Mouse (Mus musculus): Measurements from ENCODE around the gene Necap2. TPM values are rescaled to one million over a fixed set of nuclear protein-coding genes. Genes with fewer than 3 reads are reported as not detected.

The Necap2 gene
- total RNA-seq, 1 experiment from 2014 or later: 103 TPM

DNA sequence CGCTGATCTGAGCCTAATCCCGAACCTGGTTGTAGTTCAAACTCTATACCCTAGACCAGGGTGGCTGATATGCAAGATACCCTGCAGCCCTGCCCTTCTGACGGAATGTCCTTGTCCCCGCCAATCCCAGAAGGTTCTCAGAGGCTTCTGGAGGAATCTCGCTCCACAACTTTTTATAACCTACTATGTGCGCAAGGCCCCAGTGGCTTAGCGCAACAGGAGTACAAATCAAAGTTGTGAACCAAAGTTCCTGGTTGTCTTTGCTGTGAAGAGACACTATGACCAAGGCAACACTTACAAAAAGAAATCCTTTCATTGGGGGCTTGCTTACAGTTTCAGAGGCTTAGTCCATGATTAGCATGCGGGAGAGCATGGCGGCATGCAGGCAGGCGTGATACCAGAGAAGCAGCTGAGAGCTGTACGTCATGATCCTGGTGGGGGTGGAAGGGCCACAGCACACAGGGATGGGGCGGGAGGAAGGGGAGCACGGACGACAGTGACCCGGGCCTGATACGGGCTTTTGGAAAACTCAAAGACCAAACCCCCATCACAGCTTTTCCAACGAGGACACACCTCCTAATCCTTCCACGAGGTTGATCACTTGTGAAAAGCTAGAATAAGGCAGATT is 467 bp upstream of the Necap2 start:
- ATAC-seq (replicated peaks; ENCODE audit: insufficient number of reproducible peaks, low FRiP score, low TSS enrichment, poor library complexity, severe bottlenecking): no peak

DNA sequence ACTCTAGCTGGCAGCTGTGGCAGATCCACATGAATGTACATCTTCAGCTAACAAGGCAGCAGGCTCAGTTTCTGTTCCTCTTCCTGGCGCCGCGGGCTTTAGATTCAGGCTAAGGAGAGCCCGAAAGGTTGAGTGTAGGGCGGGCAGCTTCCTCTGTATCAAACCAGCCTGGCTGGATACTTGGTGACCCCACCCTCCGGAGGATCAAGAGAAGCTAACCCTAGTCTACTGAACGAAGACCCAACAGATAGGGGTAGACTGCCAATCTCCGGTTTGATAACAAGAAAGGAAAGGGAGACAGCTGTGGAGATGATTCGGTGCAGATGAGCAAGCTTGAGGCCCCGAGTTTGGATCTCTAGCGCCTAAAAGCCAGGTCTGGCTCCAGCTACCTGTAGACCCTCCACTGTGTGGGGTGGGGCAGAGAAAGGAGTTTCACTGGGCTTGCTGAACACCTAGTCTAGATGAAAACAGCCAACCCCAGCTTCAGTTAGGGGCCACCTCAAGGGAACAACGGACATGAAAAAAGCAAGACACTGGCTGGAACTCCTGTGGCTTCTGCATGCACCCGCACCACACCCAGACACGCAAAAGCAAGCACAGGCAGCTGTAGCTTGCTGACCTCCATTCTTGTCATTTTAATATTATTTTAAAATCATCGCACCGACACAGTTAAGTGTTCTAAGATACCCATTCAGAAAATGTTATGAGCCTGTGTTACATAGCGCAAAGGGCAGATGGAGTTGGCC is 1.2 kb downstream of the Necap2 start:
- peak; percentile 74 for ATAC-seq (replicated peaks; ENCODE audit: insufficient number of reproducible peaks, low FRiP score, low TSS enrichment, poor library complexity, severe bottlenecking)

- no peak for ATAC-seq (replicated peaks; ENCODE audit: insufficient number of reproducible peaks, low FRiP score, low TSS enrichment, poor library complexity, severe bottlenecking)
These were observed 4.0 kb downstream of the Necap2 start for GRCm38 (mm10) chr4:141074109-141074508.

GRCm38 (mm10) chr4:141073661-141074060 is 4.5 kb downstream of the Necap2 start:
- ATAC-seq (replicated peaks; ENCODE audit: insufficient number of reproducible peaks, low FRiP score, low TSS enrichment, poor library complexity, severe bottlenecking): no peak

DNA sequence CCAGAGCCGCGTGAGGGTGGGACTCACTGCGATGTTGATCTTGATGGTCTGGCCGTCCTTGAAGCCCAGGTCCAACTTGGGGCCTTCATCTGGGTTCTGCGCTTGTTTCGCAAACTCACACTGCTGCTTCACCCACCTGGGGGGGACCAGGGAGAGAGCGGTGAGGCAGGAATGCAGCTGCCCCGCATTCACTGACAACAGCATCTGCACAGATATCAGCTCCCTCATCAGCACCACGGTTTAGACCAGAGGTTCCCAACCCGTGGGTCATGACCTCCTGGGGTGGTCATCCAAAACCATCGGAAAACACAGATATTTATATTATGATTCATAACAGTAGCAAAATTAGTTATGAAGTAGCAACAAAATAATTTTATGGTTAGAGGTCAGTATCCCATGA is 5.7 kb downstream of the Necap2 start:
- no peak for ATAC-seq (replicated peaks; ENCODE audit: insufficient number of reproducible peaks, low FRiP score, low TSS enrichment, poor library complexity, severe bottlenecking)

DNA sequence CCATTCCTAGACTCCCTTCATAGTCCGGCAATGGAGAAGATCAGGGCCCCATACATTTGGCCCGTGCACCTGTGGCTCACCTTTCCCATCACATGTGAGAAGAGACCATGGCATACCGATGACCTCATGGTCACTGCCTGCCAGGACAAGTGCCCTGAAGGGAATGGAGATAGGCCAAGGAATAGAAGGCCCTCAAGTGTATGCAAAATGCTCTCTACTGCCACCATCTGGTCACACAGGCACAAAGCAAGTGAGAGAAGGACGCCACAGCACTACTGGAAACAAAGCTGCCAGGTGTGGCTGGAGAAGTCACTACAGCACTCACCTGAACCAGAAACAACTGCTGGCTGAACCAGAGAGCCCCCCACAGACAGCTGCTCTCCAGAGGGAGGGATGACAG is 8.4 kb downstream of the Necap2 start:
- peak; percentile 55 for ATAC-seq (replicated peaks; ENCODE audit: insufficient number of reproducible peaks, low FRiP score, low TSS enrichment, poor library complexity, severe bottlenecking)

- ATAC-seq (replicated peaks; ENCODE audit: insufficient number of reproducible peaks, low FRiP score, low TSS enrichment, poor library complexity, severe bottlenecking): no peak
These were observed 9.5 kb downstream of the Necap2 start for GRCm38 (mm10) chr4:141068655-141069054.

- no peak for ATAC-seq (replicated peaks; ENCODE audit: insufficient number of reproducible peaks, low FRiP score, low TSS enrichment, poor library complexity, severe bottlenecking)
These were observed 10.6 kb downstream of the Necap2 start for GRCm38 (mm10) chr4:141067516-141068046.

- no peak for ATAC-seq (replicated peaks; ENCODE audit: insufficient number of reproducible peaks, low FRiP score, low TSS enrichment, poor library complexity, severe bottlenecking)
These were observed 11.2 kb downstream of the Necap2 start for GRCm38 (mm10) chr4:141066709-141067515.

DNA sequence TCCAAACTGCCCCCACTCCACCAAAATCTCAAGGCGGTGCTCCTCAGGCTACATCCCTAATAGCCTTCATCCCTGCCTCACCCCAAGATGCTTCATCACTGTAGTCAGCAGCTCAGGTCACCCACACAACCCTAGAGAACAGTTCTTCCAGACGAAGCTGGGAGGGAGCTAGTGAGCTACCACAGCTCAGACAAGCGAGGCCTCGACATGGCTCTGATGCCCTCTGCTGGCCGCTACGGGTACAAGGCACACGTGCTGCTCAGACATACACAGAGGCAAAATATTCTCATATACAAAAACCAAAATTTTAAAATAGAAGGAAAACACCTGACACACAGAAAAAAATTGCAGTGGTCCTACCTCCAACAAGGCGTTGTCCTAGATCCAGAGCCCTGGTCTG is 13.0 kb downstream of the Necap2 start:
- ATAC-seq (replicated peaks; ENCODE audit: insufficient number of reproducible peaks, low FRiP score, low TSS enrichment, poor library complexity, severe bottlenecking): peak; percentile 69

- ATAC-seq (replicated peaks; ENCODE audit: insufficient number of reproducible peaks, low FRiP score, low TSS enrichment, poor library complexity, severe bottlenecking): no peak
These were observed 14.0 kb downstream of the Necap2 start for GRCm38 (mm10) chr4:141064104-141064659.

GRCm38 (mm10) chr4:141060426-141061301 is 17.5 kb downstream of the Necap2 start, which contains the start of gene Crocc:
Crocc (minus strand) TSS chr4:141060550.
- peak; percentile 90 for ATAC-seq (replicated peaks; ENCODE audit: insufficient number of reproducible peaks, low FRiP score, low TSS enrichment, poor library complexity, severe bottlenecking)

DNA sequence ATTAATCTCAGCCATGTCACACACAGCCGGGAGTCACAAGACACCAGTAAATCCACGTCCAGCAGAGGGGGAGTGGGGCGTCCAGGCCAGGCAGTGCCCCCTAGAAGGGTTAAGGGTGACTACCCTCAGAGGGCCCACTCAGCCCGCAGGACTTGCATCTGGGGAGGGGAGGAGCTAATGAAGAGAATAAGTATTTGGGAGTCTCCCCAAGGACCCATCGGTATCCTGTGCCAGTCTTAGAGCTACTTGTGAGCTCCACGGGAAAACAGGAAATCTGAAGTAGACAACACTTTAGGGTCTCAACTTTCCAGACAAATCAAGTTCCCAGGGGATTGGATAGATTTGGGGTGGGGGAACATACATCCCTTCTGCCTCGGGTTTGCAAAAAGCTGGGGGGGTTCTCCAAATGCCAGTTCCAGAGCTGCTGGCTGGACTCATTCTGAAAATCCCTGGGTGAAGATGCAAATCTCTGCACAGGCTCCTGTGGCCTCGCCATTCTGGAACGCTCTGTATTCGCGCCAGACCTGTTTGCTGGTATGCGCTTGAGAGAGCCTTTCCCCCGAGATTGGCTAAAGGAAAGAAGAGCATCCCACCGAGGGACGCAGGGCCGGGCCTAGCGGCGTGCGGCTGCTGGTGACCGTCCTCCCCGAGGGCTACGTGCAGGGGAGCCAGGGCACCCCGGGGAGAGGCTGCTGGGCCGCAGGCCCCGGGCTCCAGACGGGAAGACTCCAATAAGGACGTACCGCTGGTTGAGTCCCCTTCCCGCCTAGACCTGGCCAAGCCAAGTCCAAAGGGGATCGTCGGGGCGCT is 18.3 kb downstream of the Necap2 start:
- ATAC-seq (replicated peaks; ENCODE audit: insufficient number of reproducible peaks, low FRiP score, low TSS enrichment, poor library complexity, severe bottlenecking): 0 out of 2 replicates have a peak, but pooled peaks have one; percentile 0

DNA sequence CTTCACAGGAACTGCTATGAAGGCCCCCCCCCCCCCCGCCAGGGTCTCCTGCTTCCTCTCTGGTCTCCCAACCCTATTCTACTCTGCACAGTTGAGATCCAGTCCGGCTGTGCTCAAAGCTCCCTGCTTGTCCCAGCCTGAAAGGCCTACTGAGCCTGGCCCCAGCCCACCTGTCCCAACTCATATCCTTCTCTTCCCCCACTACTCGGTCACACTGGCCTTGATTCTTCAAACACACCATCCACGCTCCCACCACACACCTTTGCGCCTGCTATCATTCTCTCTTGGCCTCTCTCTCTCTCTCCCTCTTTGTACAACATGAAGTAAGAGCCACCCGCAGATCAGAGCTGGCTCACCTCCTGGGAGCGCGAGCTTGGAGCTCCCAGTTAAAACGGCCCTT is 19.3 kb downstream of the Necap2 start:
- ATAC-seq (replicated peaks; ENCODE audit: insufficient number of reproducible peaks, low FRiP score, low TSS enrichment, poor library complexity, severe bottlenecking): no peak

- ATAC-seq (replicated peaks; ENCODE audit: insufficient number of reproducible peaks, low FRiP score, low TSS enrichment, poor library complexity, severe bottlenecking): no peak
These were observed 21.2 kb downstream of the Necap2 start for GRCm38 (mm10) chr4:141056970-141057369.

GRCm38 (mm10) chr4:141053568-141054161 is 24.5 kb downstream of the Necap2 start:
- ATAC-seq (replicated peaks; ENCODE audit: insufficient number of reproducible peaks, low FRiP score, low TSS enrichment, poor library complexity, severe bottlenecking): no peak

GRCm38 (mm10) chr4:141053138-141053537 is 25.0 kb downstream of the Necap2 start:
- ATAC-seq (replicated peaks; ENCODE audit: insufficient number of reproducible peaks, low FRiP score, low TSS enrichment, poor library complexity, severe bottlenecking): no peak
